Mouse (Mus musculus) erythroblast, embryonic 14.5 days (primary cell): ENCODE data around the gene Sgk1. TPM values are rescaled to one million over a fixed set of nuclear protein-coding genes. Genes with fewer than 3 reads are reported as not detected.

Experiments used
- H3K27me3 ChIP-seq: 2 replicates; pipeline ENCODE4 v1.6.1; 2012; ENCODE audit warnings: inconsistent platforms; ENCODE audit not compliant: control insufficient read depth
- H3K36me3 ChIP-seq: 2 replicates; pipeline ENCODE4 v1.6.1; 2012; ENCODE audit warnings: mild to moderate bottlenecking, inconsistent platforms; ENCODE audit not compliant: control insufficient read depth
- H3K4me1 ChIP-seq: 2 replicates; pipeline ENCODE4 v1.6.1; 2012; ENCODE audit warnings: inconsistent platforms; ENCODE audit not compliant: control insufficient read depth
- H3K4me3 ChIP-seq: replicated peaks from 2 replicates; pipeline ENCODE3; 2012; ENCODE audit warnings: moderate library complexity, mild to moderate bottlenecking, inconsistent platforms
- H3K9me3 ChIP-seq: 2 replicates; pipeline ENCODE4 v1.6.1; 2012; ENCODE audit warnings: low read length, inconsistent platforms, mixed read lengths; ENCODE audit not compliant: control insufficient read depth
- GATA1 ChIP-seq: IDR thresholded peaks from 2 replicates; pipeline ENCODE4 v1.6.1; 2012; ENCODE audit warnings: low read length, inconsistent platforms, mixed read lengths
- TAL1 ChIP-seq: IDR thresholded peaks from 3 replicates; pipeline ENCODE4 v1.6.1; 2012; ENCODE audit warnings: low read length, inconsistent platforms, mixed read lengths
- polyA plus RNA-seq: library from polyadenylated mRNA; stranded (reverse); fragments of >175 nt; gene quantifications from 2 replicates; pipeline ENCODE4 v1.2.3, GENCODE M21; 2012

Sgk1 gene
- polyA plus RNA-seq, 1 experiment, result 0.03 TPM

DNA sequence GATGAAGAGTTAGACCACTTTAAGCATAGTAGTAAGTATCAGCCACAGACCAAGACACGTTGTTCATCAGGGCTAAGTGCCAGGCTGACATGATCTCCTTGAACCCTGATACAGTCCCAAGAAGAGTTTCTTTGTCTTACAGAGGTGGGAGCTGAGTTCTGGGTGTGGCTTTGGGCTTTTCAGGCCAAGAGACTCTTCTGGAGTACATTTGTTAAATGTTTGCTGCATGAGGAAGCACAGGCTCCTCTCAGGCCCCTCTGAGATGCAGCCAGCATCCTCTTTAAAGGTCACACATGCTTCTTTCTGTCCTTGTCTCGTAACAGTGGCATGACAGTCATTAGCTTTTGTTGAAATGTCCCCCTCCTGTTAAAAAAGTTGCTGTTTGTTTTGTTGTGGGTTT is 38.6 kb downstream of the Sgk1 start:
- H3K36me3 ChIP-seq, result no peaks in the 10 kb centered on the region
- no peaks in the 10 kb centered on the region for H3K4me1 ChIP-seq
- H3K27me3 ChIP-seq, result no peaks in the 10 kb centered on the region
- no peak overlapping the region for H3K4me3 ChIP-seq
- TF ChIP-seq TAL1 (no peak), GATA1 (no peak)
- H3K9me3 ChIP-seq, result no peaks in the 10 kb centered on the region

DNA sequence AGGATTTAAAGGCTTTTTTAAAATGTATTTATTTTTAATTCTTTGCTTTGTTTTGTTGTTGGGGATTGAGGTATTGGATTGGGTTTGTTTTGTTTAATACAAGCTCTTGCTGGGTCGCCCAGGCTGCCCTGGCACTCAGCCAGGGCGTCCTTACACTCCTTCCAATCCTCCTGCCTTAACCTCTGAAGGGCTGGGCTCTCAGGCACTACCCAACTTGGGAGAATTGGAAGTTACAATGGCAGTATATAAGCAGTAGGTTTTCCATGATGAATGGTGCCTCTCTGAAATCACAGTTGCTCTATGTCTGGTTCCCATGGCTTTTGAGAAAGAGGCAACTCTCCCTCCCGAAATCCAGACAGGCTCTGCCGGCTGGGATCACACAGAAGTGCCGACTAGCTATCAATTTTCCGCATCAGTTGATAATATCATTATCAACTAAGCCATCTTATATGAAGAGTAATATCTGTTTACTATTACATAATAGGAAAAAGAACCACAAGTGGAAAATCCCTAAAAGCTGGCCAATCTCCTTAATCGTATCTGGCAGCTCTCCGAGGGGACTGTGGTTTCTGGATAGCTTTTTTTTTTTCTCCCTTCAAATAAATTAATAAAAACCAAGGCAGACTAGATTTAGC is 40.8 kb downstream of the Sgk1 start:
- TF ChIP-seq TAL1, result no peak
- no peak for TF ChIP-seq GATA1
- H3K36me3 ChIP-seq, result no peaks in the 10 kb centered on the region
- H3K4me3 ChIP-seq, result no peak overlapping the region
- H3K27me3 ChIP-seq, result no peaks in the 10 kb centered on the region
- H3K9me3 ChIP-seq, result no peaks in the 10 kb centered on the region
- H3K4me1 ChIP-seq, result no peaks in the 10 kb centered on the region

DNA sequence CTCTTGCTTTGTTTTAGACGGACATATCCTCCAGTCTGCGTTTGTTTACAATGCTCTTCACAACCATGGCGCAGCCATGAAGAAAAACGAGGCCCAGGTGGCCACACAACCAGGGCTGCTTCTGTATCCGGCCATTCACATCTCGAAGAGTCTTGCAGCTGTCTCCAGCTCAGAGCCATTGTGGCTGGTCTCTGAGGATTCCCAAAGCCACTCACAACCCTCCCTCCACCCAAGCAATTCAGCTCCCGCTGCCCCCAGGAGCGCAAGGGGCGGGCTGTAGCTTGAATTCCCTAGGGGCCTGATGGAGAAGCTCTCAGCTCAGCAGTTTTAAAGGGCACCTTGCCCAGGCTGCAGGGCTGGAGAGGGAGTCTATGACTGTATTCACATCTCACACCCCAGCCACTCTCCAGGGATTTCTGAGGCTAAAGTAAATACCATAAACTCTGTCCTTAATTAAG is 41.5 kb downstream of the Sgk1 start:
- TF ChIP-seq GATA1 (no peak), TAL1 (no peak)
- Histone ChIP-seq H3K4me3 (no peak overlapping the region), H3K27me3 (no peaks in the 10 kb centered on the region), H3K9me3 (no peaks in the 10 kb centered on the region), H3K36me3 (no peaks in the 10 kb centered on the region), H3K4me1 (no peaks in the 10 kb centered on the region)

DNA sequence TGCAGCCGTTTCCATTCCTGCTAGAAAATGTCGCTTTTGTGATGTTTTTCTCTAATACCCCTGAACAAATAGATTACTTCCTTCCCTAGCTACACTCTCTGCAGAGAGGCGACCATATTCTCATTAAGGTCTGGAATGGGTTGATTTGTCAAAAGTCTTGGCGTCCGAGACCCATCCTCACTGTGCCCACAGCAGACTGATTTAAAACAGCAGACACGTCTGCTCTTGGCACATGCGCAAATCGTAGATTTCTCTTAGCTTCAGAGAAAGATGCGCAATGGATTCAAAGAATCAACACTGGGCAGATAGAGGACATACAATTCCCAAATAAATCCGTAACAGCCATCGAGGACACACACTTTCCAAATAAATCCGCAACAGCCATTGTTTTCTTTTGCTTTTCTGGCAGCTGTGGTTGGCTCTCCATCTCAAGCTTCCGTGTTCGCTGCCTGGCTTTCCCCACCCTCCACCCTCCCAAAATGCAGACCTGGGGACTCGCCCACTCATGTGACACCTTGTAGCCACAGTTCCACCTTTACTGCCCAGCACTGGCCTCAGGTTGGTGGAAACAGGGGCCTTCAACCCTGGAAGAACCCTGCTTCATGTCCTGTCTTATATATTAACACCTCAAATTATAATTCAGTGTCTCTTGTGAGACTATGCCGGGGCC is 42.2 kb downstream of the Sgk1 start:
- no peaks in the 10 kb centered on the region for H3K36me3 ChIP-seq
- H3K9me3 ChIP-seq, result no peaks in the 10 kb centered on the region
- H3K4me3 ChIP-seq, result no peak overlapping the region
- H3K27me3 ChIP-seq, result no peaks in the 10 kb centered on the region
- TF ChIP-seq TAL1, result no peak
- no peak for TF ChIP-seq GATA1
- no peaks in the 10 kb centered on the region for H3K4me1 ChIP-seq

DNA sequence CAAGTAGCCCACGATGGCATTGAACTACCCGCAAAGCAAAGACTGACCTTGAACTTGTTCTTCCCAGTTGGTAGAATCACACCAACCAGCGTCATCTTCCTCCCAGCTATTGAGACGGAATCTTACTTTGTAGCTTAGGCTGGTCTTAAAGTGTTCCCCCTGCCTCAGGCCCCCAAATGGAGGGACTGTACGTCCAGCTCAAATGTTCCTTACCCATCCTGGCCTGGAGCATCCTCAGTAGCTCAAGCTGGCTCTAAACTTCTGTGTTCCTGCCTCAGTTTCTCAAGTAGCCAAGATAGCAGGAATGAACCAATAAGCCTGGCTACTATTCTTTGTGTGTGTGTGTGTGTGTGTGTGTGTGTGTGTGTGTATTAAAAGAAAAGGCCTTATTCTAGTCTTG is 45.0 kb downstream of the Sgk1 start:
- no peaks in the 10 kb centered on the region for H3K4me1 ChIP-seq
- H3K9me3 ChIP-seq, result no peaks in the 10 kb centered on the region
- no peaks in the 10 kb centered on the region for H3K36me3 ChIP-seq
- TF ChIP-seq GATA1 (no peak), TAL1 (no peak)
- H3K27me3 ChIP-seq, result no peaks in the 10 kb centered on the region
- no peak overlapping the region for H3K4me3 ChIP-seq

DNA sequence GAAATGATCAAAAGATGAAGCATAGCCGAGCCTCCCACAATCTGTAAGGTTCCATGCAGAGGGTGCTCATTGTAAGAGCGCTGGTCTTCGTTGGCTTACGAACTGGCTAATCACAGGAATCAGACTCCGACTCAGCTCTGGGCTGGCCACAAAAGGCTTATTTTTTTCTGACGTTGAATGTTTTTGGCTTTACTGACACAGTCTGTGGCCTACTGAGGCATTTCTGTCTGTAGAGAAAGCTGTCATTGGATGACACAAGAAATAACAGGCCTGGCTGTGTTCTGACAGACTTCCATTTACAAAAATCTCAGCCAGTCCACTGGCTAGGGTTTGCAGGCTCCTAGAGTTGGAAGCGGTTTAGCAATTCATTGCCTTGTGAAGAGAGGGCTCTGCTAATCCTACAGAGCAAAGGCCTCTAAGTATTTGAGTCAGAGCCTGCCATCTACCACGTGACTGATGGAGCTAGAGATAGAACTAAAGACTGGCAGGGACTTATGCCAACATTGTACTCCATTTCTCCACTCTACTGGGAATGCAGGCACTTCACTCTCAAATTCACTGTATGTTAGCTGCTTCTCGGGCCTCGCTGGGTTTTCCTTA is 48.9 kb downstream of the Sgk1 start:
- Histone ChIP-seq H3K27me3 (no peaks in the 10 kb centered on the region), H3K4me1 (no peaks in the 10 kb centered on the region), H3K9me3 (no peaks in the 10 kb centered on the region), H3K4me3 (no peak overlapping the region), H3K36me3 (no peaks in the 10 kb centered on the region)
- TF ChIP-seq GATA1 (no peak), TAL1 (no peak)

DNA sequence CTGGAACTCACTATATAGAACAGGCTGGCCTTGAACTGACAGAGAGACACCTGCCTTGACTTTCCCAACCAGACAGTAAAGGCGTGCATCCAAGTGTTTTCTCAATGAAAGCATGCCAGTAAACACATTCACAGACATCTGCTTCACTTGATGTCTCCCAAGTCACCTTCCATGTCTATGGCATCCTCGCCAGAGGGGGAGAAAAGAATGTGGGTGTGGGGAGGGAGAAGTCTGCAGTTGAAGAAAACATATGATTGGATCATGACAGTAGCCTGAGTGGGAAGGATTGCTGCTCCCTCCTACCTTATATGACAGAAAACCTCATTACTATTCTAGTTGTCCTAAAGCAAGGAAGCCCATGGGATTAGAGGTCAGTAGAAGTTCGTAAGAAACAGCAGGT is 50.8 kb downstream of the Sgk1 start:
- H3K9me3 ChIP-seq, result no peaks in the 10 kb centered on the region
- TF ChIP-seq TAL1, result no peak
- no peak for TF ChIP-seq GATA1
- no peaks in the 10 kb centered on the region for H3K27me3 ChIP-seq
- H3K4me3 ChIP-seq, result no peak overlapping the region
- H3K4me1 ChIP-seq, result no peaks in the 10 kb centered on the region
- no peaks in the 10 kb centered on the region for H3K36me3 ChIP-seq

DNA sequence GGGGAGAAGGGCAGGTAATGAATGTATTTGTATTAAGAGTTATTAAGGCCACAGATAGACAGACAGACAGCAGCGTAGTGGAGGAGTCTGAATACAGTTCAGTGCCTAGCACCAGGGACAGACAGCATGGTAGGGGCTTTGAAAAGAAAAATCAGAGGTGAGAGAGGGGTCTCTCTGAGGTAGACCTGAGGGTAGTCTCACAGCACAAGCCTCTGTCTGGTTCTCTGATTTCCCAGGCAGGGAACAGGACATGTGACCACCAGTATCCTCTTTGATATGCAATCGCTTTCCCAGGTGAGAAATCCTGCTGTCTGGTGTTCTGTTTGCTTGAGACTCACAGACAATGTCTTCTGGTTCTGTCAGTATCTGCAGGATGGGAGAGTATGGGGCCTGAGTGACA is 52.8 kb downstream of the Sgk1 start:
- H3K27me3 ChIP-seq, result no peaks in the 10 kb centered on the region
- H3K36me3 ChIP-seq, result no peaks in the 10 kb centered on the region
- no peak overlapping the region for H3K4me3 ChIP-seq
- no peaks in the 10 kb centered on the region for H3K4me1 ChIP-seq
- no peaks in the 10 kb centered on the region for H3K9me3 ChIP-seq
- no peak for TF ChIP-seq GATA1

DNA sequence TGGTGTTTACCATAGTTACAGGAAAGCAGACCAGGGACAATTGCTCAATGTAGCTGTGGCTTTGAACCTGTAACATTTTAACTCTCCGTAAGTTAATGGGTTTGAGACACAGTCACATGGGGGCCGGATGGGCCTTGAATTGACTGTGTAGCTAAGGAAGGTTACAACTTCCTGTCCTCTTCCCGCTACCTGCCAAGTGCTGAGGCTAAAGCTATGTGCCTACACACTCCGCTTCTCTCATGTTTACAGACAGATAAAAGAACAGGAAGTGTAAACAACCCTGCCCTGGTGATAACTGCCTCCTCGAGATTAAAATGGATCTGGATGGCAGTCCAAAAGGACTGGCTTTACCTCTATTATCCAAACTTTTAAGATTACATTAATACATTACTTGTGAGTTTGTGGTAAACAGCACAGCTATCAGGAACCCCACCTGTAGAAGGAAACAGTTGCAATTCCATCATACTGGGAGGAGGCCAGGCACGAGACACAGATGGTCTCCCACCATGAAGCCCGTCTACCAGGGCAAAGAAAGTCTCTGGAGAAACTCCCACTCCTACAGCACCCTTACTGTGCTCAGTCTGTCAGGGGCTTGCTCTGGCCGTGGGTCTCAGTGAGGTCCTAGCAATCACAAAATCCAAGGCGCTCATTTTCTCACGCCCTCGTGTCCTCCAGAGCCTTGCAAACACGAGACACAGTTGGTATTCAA is 54.7 kb downstream of the Sgk1 start:
- Histone ChIP-seq H3K9me3 (no peaks in the 10 kb centered on the region), H3K27me3 (no peaks in the 10 kb centered on the region), H3K4me1 (no peaks in the 10 kb centered on the region), H3K36me3 (no peaks in the 10 kb centered on the region), H3K4me3 (no peak overlapping the region)
- TF ChIP-seq GATA1, result no peak
- no peak for TF ChIP-seq TAL1
